Mouse (Mus musculus) testis, adult 10 weeks (tissue): ENCODE results near the gene Aar2. TPM values are rescaled to one million over a fixed set of nuclear protein-coding genes. Genes with fewer than 3 reads are reported as not detected.

ENCODE experiments used
- polyA plus RNA-seq: library from polyadenylated mRNA; stranded (reverse); fragments of 350-450 nt; fragmentation: Illumina TruSeq; extraction: RNeasy Lipid Tissue Mini Kit (QIAGEN cat#74804); gene quantifications from one replicate; pipeline ENCODE4 v1.2.3, GENCODE M21; 2014; ENCODE audit warnings: low read depth, low replicate concordance

Aar2 gene
- 4.6 TPM for polyA plus RNA-seq

DNA sequence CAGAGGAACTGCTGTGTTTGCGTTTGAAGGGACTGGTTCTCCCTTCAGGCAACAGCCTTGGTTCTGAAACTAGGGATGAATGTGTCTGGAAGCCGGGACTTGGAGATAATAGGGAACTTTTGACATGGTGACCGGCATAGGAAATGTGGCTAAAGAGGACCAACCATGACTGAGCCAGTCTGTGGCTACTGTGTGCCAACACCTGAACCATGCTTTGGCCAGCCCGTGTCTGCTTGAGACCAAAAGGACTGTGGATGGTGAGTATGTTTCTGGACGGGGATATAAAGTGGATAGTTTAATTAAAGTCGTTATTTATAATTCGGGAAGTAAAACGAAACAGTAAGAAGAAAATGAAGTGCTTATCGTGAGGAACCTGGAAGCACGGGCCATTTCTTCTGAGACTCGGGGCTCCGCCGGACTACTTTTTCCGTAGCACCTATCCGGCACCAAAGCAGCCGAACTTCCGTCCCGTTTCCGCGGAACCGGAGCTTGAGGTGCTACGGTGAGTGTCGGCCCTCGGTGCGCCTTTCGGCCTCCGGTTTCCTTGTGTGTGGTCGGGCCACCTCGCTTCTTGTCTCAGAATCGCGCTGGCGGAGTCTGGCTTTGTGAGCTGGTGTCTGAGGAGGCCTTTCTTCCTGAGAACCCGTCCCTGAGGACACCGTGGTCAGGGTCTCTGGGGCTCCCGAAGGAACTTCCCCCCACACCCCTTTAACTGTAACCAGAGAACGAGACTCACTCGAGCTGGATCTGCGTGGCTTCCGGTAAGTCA is at the start of gene Aar2:
Gene Aar2, plus strand, starts transcription at position 462 of the 769 bp plus-strand sequence.

DNA sequence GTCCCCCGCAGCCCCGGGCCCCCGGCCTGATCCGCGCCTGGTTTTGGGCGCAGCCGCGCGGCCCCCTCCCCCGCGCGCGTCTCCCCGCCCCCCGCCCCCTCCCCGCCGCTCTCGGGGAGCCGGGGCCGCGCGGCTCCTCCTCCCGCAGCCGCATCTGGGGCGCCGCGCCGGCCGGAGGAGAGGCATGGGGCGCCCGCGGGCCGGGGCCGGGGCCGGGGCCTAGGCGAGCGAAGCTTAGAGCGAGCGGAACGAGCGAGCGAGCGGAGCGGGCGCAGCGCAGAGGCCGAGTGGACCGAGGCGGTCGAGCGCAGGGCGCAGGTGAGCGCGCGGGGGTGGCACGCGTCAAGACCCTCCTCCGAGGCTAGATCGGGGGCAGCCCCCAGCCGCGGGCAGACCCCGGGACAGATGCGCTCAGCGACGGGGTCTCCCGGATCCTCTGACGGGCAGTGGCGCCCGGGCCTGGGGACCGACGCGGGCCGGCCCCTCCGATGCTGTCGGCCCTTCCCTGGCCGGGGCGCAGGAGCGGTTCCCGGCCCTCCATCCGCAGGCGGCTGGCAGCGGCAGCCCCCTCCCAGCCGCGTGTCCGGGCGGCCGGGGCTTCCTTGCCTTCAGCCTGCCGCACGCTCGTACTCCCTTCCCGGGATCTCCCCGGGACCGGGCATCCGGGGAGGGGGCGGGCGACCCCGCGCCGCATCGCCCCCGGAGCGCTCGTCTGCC is 66.3 kb downstream of the Aar2 start, which contains the start of gene Dlgap4:
Gene Dlgap4, plus strand, starts transcription at position 165 of the 717 bp plus-strand sequence.

Other genes starting within 250 kb of the Aar2 start
- gene Cnbd2, start 235.3 kb upstream of the Aar2 start, polyA plus RNA-seq = 165 TPM
- gene Scand1, start 234.9 kb upstream of the Aar2 start, polyA plus RNA-seq = not detected
- 1.4 TPM for gene Epb41l1, start 126.7 kb upstream of the Aar2 start, polyA plus RNA-seq
- 4.3 TPM for gene Dlgap4, start 66.1 kb downstream of the Aar2 start, polyA plus RNA-seq
- gene Myl9, start 227.8 kb downstream of the Aar2 start, polyA plus RNA-seq = 8.3 TPM